Mouse (Mus musculus): ENCODE measurements around the gene Arid1b.
A peak's percentile ranks its signal among the peaks of the same experiment; 100 is the strongest.

Arid1b gene

GRCm38 (mm10) chr17:5190367-5190766 lies 196.2 kb downstream of the Arid1b start:
- DNase-seq (ENCODE audit: low spot score), result no peak

- no peak for DNase-seq (ENCODE audit: low spot score)
Measured at GRCm38 (mm10) chr17:5194157-5194916, 200.2 kb downstream of the Arid1b start.

GRCm38 (mm10) chr17:5195397-5195796 lies 201.3 kb downstream of the Arid1b start:
- DNase-seq (ENCODE audit: low spot score), result no peak

- DNase-seq (ENCODE audit: low spot score), result no peak
Measured at GRCm38 (mm10) chr17:5196005-5196404, 201.9 kb downstream of the Arid1b start.

GRCm38 (mm10) chr17:5196508-5196907 lies 202.4 kb downstream of the Arid1b start:
- no peak for DNase-seq (ENCODE audit: low spot score)

GRCm38 (mm10) chr17:5197083-5197482 lies 203.0 kb downstream of the Arid1b start:
- DNase-seq (ENCODE audit: low spot score), result no peak

- no peak for DNase-seq (ENCODE audit: low spot score)
Measured at GRCm38 (mm10) chr17:5197765-5198164, 203.6 kb downstream of the Arid1b start.

- DNase-seq (ENCODE audit: low spot score), result no peak
Measured at GRCm38 (mm10) chr17:5198252-5198651, 204.1 kb downstream of the Arid1b start.

GRCm38 (mm10) chr17:5198811-5199210 lies 204.7 kb downstream of the Arid1b start:
- DNase-seq (ENCODE audit: low spot score), result no peak

- DNase-seq (ENCODE audit: low spot score), result no peak
Measured at GRCm38 (mm10) chr17:5200638-5201037, 206.5 kb downstream of the Arid1b start.

- DNase-seq (ENCODE audit: low spot score), result peak; percentile 41
Measured at GRCm38 (mm10) chr17:5201859-5202598, 207.9 kb downstream of the Arid1b start.

- no peak for DNase-seq (ENCODE audit: low spot score)
Measured at GRCm38 (mm10) chr17:5202756-5203155, 208.6 kb downstream of the Arid1b start.

GRCm38 (mm10) chr17:5203346-5204102 lies 209.4 kb downstream of the Arid1b start:
- DNase-seq (ENCODE audit: low spot score), result no peak

- DNase-seq (ENCODE audit: low spot score), result no peak
Measured at GRCm38 (mm10) chr17:5204103-5204665, 210.1 kb downstream of the Arid1b start.

- no peak for DNase-seq (ENCODE audit: low spot score)
Measured at GRCm38 (mm10) chr17:5205163-5205581, 211.0 kb downstream of the Arid1b start.

GRCm38 (mm10) chr17:5206731-5207130 lies 212.6 kb downstream of the Arid1b start:
- DNase-seq (ENCODE audit: low spot score), result peak; percentile 64

- no peak for DNase-seq (ENCODE audit: low spot score)
Measured at GRCm38 (mm10) chr17:5207881-5208280, 213.7 kb downstream of the Arid1b start.

- DNase-seq (ENCODE audit: low spot score), result no peak
Measured at GRCm38 (mm10) chr17:5208362-5208761, 214.2 kb downstream of the Arid1b start.

GRCm38 (mm10) chr17:5209076-5209475 lies 214.9 kb downstream of the Arid1b start:
- no peak for DNase-seq (ENCODE audit: low spot score)

GRCm38 (mm10) chr17:5210101-5210727 lies 216.1 kb downstream of the Arid1b start:
- no peak for DNase-seq (ENCODE audit: low spot score)

- DNase-seq (ENCODE audit: low spot score), result no peak
Measured at GRCm38 (mm10) chr17:5210891-5211290, 216.8 kb downstream of the Arid1b start.

GRCm38 (mm10) chr17:5212166-5212565 lies 218.0 kb downstream of the Arid1b start:
- no peak for DNase-seq (ENCODE audit: low spot score)
